Mouse (Mus musculus) lung, embryonic 15.5 days (tissue): ENCODE data around the gene Rap2c. TPM values are rescaled to one million over a fixed set of nuclear protein-coding genes. Genes with fewer than 3 reads are reported as not detected.
A peak's percentile ranks its signal among the peaks of the same experiment; 100 is the strongest.

Experiments used
- ATAC-seq: fragments of 200-750 bp; cut with Nextera tagmentation; 2 replicates; pipeline ENCODE4 v1.8.0; 2017; ENCODE audit warnings: moderate number of reproducible peaks, borderline replicate concordance; ENCODE audit not compliant: low FRiP score, low TSS enrichment; ENCODE audit errors: extremely low read depth
- H3K27ac ChIP-seq: fragments of 300-500 bp; sonication (generic); 2 replicates; pipeline ENCODE4 v1.5.1; 2015; ENCODE audit warnings: moderate library complexity, mild to moderate bottlenecking, inconsistent platforms
- H3K27me3 ChIP-seq: fragments of 300-500 bp; sonication (generic); 2 replicates; pipeline ENCODE4 v1.6.1; 2015; ENCODE audit warnings: inconsistent platforms
- H3K36me3 ChIP-seq: fragments of 300-500 bp; sonication (generic); 2 replicates; pipeline ENCODE4 v1.6.1; 2015; ENCODE audit warnings: inconsistent platforms
- H3K4me1 ChIP-seq: fragments of 300-500 bp; sonication (generic); 2 replicates; pipeline ENCODE4 v1.6.1; 2015; ENCODE audit warnings: inconsistent platforms
- H3K4me2 ChIP-seq: fragments of 300-500 bp; sonication (generic); 2 replicates; pipeline ENCODE4 v1.6.1; 2015; ENCODE audit warnings: inconsistent platforms, mild to moderate bottlenecking, moderate library complexity
- H3K4me3 ChIP-seq: fragments of 300-500 bp; sonication (generic); 2 replicates; pipeline ENCODE4 v1.5.1; 2015; ENCODE audit warnings: mild to moderate bottlenecking, inconsistent platforms
- H3K9ac ChIP-seq: fragments of 300-500 bp; sonication (generic); 2 replicates; pipeline ENCODE4 v1.6.1; 2015; ENCODE audit warnings: inconsistent platforms
- H3K9me3 ChIP-seq: fragments of 300-500 bp; sonication (generic); 2 replicates; pipeline ENCODE4 v1.6.1; 2016; ENCODE audit warnings: inconsistent platforms
- WGBS: fragments of 180-500 bp; shearing (Covaris S2); methylation state at CpG from one replicate; pipeline ENCODE4 v1.1.7; 2015; 5-methylcytosine and 5-hydroxymethylcytosine counted together
- polyA plus RNA-seq: library from polyadenylated mRNA; unstranded; fragments of >200 nt; fragmentation: Nextera tagmentation; extraction: Ambion mirVana; gene quantifications from 2 replicates; pipeline ENCODE4 v1.2.1, GENCODE M21; 2015

The Rap2c gene
- polyA plus RNA-seq, 1 experiment from 2014 or later: 21.4 TPM

- ATAC-seq: no peak
- Histone ChIP-seq H3K27ac (peak overlapping the region; percentile 96), H3K36me3 (no peaks in the 10 kb centered on the region; the same call in 1 of the 2 replicates), H3K4me1 (no peaks in the 10 kb centered on the region), H3K4me2 (peak overlapping the region; percentile 60), H3K9me3 (no peaks in the 10 kb centered on the region), H3K9ac (peak overlapping the region; percentile 47), H3K4me3 (peak overlapping the region; percentile 58), H3K27me3 (peaks cover 3% of the 10 kb centered on the region; the same call in 1 of the 2 replicates)
- 20% methylated on average over 12 of the region's 12 CpGs for WGBS
Measured at GRCm38 (mm10) chrX:51016926-51017325, 892 bp downstream of the Rap2c start.

GRCm38 (mm10) chrX:51012280-51012679 is 5.5 kb downstream of the Rap2c start:
- WGBS: 69% methylated on average over 2 of the region's 2 CpGs
- no peaks in the 10 kb centered on the region for H3K9me3 ChIP-seq
- no peaks in the 10 kb centered on the region; the same call in 1 of the 2 replicates for H3K36me3 ChIP-seq
- peaks cover 3% of the 10 kb centered on the region; the same call in 1 of the 2 replicates for H3K27me3 ChIP-seq
- no peak overlapping the region for H3K9ac ChIP-seq
- no peak overlapping the region for H3K27ac ChIP-seq
- H3K4me2 ChIP-seq: no peak overlapping the region
- ATAC-seq: no peak
- no peaks in the 10 kb centered on the region for H3K4me1 ChIP-seq
- no peak overlapping the region for H3K4me3 ChIP-seq

GRCm38 (mm10) chrX:51010323-51010722 is 7.5 kb downstream of the Rap2c start:
- Histone ChIP-seq H3K9me3 (no peaks in the 10 kb centered on the region), H3K36me3 (no peaks in the 10 kb centered on the region; the same call in 1 of the 2 replicates), H3K27me3 (peaks cover 3% of the 10 kb centered on the region; the same call in 1 of the 2 replicates), H3K4me3 (no peak overlapping the region), H3K27ac (no peak overlapping the region), H3K4me1 (no peaks in the 10 kb centered on the region), H3K9ac (no peak overlapping the region), H3K4me2 (no peak overlapping the region)
- ATAC-seq: no peak
- WGBS: 70% methylated on average over 4 of the region's 4 CpGs

GRCm38 (mm10) chrX:51000791-51001190 is 17.0 kb downstream of the Rap2c start:
- no peak overlapping the region for H3K4me3 ChIP-seq
- H3K27ac ChIP-seq: no peak overlapping the region
- H3K4me1 ChIP-seq: no peaks in the 10 kb centered on the region
- no peaks in the 10 kb centered on the region for H3K27me3 ChIP-seq
- WGBS: 72% methylated on average over 6 of the region's 6 CpGs
- H3K9me3 ChIP-seq: no peaks in the 10 kb centered on the region
- no peak overlapping the region for H3K9ac ChIP-seq
- H3K4me2 ChIP-seq: no peak overlapping the region
- no peaks in the 10 kb centered on the region for H3K36me3 ChIP-seq
- ATAC-seq: no peak

- H3K4me1 ChIP-seq: no peaks in the 10 kb centered on the region
- H3K9me3 ChIP-seq: no peaks in the 10 kb centered on the region
- H3K9ac ChIP-seq: no peak overlapping the region
- no peak overlapping the region for H3K4me3 ChIP-seq
- no peaks in the 10 kb centered on the region for H3K27me3 ChIP-seq
- H3K4me2 ChIP-seq: no peak overlapping the region
- no peaks in the 10 kb centered on the region for H3K36me3 ChIP-seq
- ATAC-seq: no peak
- 59% methylated on average over 2 of the region's 2 CpGs for WGBS
- no peak overlapping the region for H3K27ac ChIP-seq
Measured at GRCm38 (mm10) chrX:50995310-50995709, 22.5 kb downstream of the Rap2c start.

GRCm38 (mm10) chrX:50991324-50991723 is 26.5 kb downstream of the Rap2c start:
- Histone ChIP-seq H3K4me2 (no peak overlapping the region), H3K9me3 (no peaks in the 10 kb centered on the region), H3K36me3 (no peaks in the 10 kb centered on the region), H3K27me3 (no peaks in the 10 kb centered on the region), H3K9ac (no peak overlapping the region), H3K4me1 (no peaks in the 10 kb centered on the region), H3K4me3 (no peak overlapping the region), H3K27ac (no peak overlapping the region)
- no peak for ATAC-seq
- WGBS: 83% methylated on average over 5 of the region's 5 CpGs

GRCm38 (mm10) chrX:50989940-50990339 is 27.9 kb downstream of the Rap2c start:
- Histone ChIP-seq H3K4me1 (no peaks in the 10 kb centered on the region), H3K4me2 (no peak overlapping the region), H3K9ac (no peak overlapping the region), H3K9me3 (no peaks in the 10 kb centered on the region), H3K27me3 (no peaks in the 10 kb centered on the region), H3K27ac (no peak overlapping the region), H3K36me3 (no peaks in the 10 kb centered on the region), H3K4me3 (no peak overlapping the region)
- WGBS: 88% methylated on average over 6 of the region's 6 CpGs
- ATAC-seq: no peak

GRCm38 (mm10) chrX:50988581-50988980 is 29.2 kb downstream of the Rap2c start:
- no peaks in the 10 kb centered on the region for H3K36me3 ChIP-seq
- H3K9me3 ChIP-seq: no peaks in the 10 kb centered on the region
- no peak overlapping the region for H3K4me3 ChIP-seq
- ATAC-seq: no peak
- WGBS: 53% methylated on average over 1 of the region's 1 CpGs
- H3K4me1 ChIP-seq: no peaks in the 10 kb centered on the region
- no peak overlapping the region for H3K27ac ChIP-seq
- no peaks in the 10 kb centered on the region for H3K27me3 ChIP-seq
- no peak overlapping the region for H3K4me2 ChIP-seq
- H3K9ac ChIP-seq: no peak overlapping the region

GRCm38 (mm10) chrX:50978428-50978827 is 39.4 kb downstream of the Rap2c start:
- 78% methylated on average over 2 of the region's 2 CpGs for WGBS
- no peaks in the 10 kb centered on the region for H3K9me3 ChIP-seq
- ATAC-seq: no peak
- H3K4me2 ChIP-seq: no peak overlapping the region
- H3K9ac ChIP-seq: no peak overlapping the region
- H3K27me3 ChIP-seq: no peaks in the 10 kb centered on the region
- no peaks in the 10 kb centered on the region for H3K4me1 ChIP-seq
- no peak overlapping the region for H3K4me3 ChIP-seq
- H3K36me3 ChIP-seq: no peaks in the 10 kb centered on the region
- H3K27ac ChIP-seq: no peak overlapping the region

- Histone ChIP-seq H3K9me3 (no peaks in the 10 kb centered on the region), H3K9ac (no peak overlapping the region), H3K36me3 (no peaks in the 10 kb centered on the region), H3K4me1 (no peaks in the 10 kb centered on the region), H3K27ac (no peak overlapping the region), H3K27me3 (no peaks in the 10 kb centered on the region), H3K4me3 (no peak overlapping the region), H3K4me2 (no peak overlapping the region)
- ATAC-seq: no peak
- 74% methylated on average over 4 of the region's 4 CpGs for WGBS
Measured at GRCm38 (mm10) chrX:50972145-50972544, 45.7 kb downstream of the Rap2c start.

GRCm38 (mm10) chrX:50969907-50970306 is 47.9 kb downstream of the Rap2c start:
- Histone ChIP-seq H3K36me3 (no peaks in the 10 kb centered on the region), H3K9ac (no peak overlapping the region), H3K4me2 (no peak overlapping the region), H3K4me3 (no peak overlapping the region), H3K27ac (no peak overlapping the region), H3K4me1 (no peaks in the 10 kb centered on the region), H3K9me3 (no peaks in the 10 kb centered on the region), H3K27me3 (no peaks in the 10 kb centered on the region)
- WGBS: 82% methylated on average over 5 of the region's 5 CpGs
- no peak for ATAC-seq

- Histone ChIP-seq H3K4me3 (no peak overlapping the region), H3K36me3 (no peaks in the 10 kb centered on the region), H3K9me3 (no peaks in the 10 kb centered on the region), H3K27ac (peak overlapping the region; percentile 80), H3K4me2 (no peak overlapping the region), H3K4me1 (no peaks in the 10 kb centered on the region), H3K27me3 (no peaks in the 10 kb centered on the region), H3K9ac (no peak overlapping the region)
- 44% methylated on average over 10 of the region's 10 CpGs for WGBS
- peak; percentile 73; the same call in 1 of the 2 replicates for ATAC-seq
Measured at GRCm38 (mm10) chrX:50968157-50968932, 49.5 kb downstream of the Rap2c start.
